Mouse (Mus musculus) mammary gland, adult 2 months (tissue): Measurements from ENCODE around the gene Wnt3a. TPM values are rescaled to one million over a fixed set of nuclear protein-coding genes. Genes with fewer than 3 reads are reported as not detected.

Experiments used
- polyA plus RNA-seq: library from polyadenylated mRNA; depleted of rRNA; stranded (reverse); fragments of >200 nt; gene quantifications from 2 replicates; pipeline ENCODE4 v1.2.3, GENCODE M21; 2012; ENCODE audit warnings: low replicate concordance; rRNA removed

The Wnt3a gene
- polyA plus RNA-seq = not detected in 2 replicates

DNA sequence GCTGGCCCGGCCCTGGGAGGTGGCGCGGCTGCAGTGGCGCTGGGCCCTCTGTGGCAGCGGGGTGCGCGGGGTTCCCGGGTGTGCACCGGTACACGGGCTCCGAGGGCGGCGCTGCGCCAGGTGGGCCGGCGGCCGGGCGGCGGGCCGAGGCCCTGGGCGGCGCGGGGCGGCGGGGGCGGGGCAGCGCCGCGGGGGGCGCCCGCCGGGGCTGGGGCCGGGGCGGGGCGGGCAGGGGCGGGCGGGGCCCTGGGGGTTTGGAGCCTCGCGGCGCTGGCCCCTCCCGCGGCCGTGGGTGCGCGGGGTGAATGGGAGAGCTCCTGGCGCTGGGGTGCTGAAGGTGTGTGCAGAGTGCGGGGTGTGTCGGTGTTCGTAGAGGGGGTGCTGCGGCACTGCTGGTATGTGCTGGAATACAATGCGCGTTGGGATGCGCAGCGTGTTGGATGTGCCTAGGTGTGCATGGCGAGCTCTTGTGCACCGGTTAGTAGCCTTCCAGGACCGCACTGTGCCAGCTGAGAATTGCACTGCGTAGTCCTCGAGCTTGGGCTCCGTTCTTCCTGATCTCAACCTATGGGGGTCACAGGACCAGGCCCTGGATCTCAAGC, at the start of gene Wnt3a:
Gene Wnt3a (minus strand): TSS at position 51 of the 602 bp plus-strand sequence.

DNA sequence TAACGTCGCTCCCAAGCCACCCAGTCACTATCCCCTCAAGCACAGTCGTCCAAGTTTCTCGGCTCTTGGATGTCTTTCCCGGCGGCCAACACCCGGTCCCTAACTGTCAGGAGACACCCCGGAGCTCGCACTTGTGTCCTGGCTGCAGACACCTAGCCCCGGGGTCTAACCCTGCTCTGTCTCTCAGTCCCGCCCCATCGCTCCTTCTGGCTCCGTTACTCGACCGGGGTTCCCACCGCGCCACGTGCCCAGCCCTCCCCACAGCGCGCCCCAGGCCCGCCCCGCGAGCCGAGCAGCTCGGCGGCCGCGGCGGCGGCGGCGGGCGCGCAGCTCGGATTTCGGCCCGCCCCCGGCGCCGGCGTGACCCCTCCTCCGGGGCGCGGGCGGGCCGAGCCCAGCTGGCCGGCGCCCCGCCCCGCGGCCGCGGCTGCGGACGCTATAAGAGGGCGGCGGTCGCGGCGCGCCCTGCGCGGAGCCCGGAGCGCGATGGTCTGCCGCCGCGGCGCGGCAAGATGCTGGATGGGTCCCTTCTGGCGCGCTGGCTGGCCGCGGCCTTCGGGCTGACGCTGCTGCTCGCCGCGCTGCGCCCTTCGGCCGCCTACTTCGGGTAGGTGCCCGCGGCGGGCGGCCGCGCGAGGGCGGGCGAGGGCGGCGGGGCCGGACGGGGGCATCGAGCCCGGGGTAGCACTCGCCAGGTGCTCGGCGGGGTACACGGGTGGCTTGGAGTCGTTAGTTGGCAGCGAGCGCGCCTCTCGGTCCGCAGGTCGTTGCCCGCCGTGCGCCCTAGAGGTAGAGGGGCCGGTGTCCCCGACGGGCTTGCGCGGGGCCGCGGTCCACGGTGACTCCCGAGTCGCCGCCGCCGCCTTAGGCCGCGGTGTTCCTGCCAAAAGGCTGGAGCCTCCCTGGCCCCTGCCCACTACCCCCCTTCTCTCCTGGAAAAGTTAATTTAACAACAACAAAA, 16.2 kb upstream of the Wnt3a start, which contains the start of gene Wnt9a:
Gene Wnt9a (plus strand): TSS at position 468 of the 961 bp plus-strand sequence.

DNA sequence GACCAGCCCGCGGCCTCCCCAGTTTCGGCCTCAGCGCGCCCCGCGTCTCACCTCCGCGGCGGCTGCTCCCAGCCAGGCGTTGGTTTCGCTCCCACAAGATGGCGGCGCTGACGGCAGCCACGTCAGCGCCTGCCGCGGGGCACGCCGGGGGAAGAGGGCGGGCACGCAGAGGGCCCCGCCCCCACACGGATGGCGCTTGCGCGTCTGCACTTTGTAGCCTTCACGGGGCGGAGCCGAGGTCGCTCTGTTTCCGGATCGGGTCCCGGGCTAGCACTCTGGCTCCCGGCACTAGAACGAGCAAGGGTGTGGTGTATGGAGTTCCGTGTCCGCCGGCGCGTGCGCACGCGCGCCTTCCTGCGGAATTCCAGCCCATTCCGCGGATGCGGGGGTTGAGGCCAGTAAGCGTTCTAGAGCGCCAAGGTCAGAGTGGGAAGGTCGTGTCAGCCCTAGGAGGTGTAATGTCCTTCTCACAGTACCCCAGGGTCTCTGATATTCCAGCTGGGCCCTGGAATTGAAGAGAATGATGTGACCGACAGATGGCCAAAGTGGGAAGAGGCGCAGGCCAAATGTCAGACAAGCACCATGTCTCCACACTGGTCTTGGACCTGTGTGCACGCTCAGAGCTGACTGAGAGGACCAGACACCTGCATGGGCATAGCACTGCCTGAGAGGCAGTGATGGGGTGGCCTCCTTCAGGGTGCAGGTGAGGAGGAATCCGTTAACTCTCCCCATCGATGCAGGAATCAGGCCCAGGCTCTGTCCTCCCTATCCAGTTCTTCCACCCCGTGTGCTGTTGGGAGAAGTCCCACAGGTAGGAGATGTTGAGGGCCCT, 62.2 kb downstream of the Wnt3a start, which contains the start of gene Arf1:
Gene Arf1 (minus strand): TSS at position 149 of the 832 bp plus-strand sequence.

GRCm38 (mm10) chr11:59208153-59208831, 82.3 kb downstream of the Wnt3a start, which contains the start of gene 2310033P09Rik:
2310033P09Rik (plus strand) TSS chr11:59208321.

GRCm38 (mm10) chr11:59202081-59202995, 88.2 kb downstream of the Wnt3a start, which contains the start of gene Mrpl55:
Mrpl55 (plus strand) TSS chr11:59202486.

Other genes with a start within 250 kb of the Wnt3a start
- 1.3 and 104 TPM in 2 replicates for gene Obscn, start 154.3 kb downstream of the Wnt3a start, polyA plus RNA-seq
- 5.2 and 6.4 TPM in 2 replicates for gene Iba57, start 127.0 kb downstream of the Wnt3a start, polyA plus RNA-seq
- gene Gjc2, start 107.5 kb downstream of the Wnt3a start, polyA plus RNA-seq = 1.1 and 1.7 TPM in 2 replicates
- gene Guk1, start 98.5 kb downstream of the Wnt3a start, polyA plus RNA-seq = 67.8 and 99.7 TPM in 2 replicates
- gene Mrpl55, start 88.3 kb downstream of the Wnt3a start, polyA plus RNA-seq = 50.8 and 54.3 TPM in 2 replicates
- 16.8 and 18.6 TPM in 2 replicates for gene 2310033P09Rik, start 82.4 kb downstream of the Wnt3a start, polyA plus RNA-seq
- 417 and 451 TPM in 2 replicates for gene Arf1, start 62.5 kb downstream of the Wnt3a start, polyA plus RNA-seq
- 6.2 and 6.4 TPM in 2 replicates for gene Wnt9a, start 16.2 kb upstream of the Wnt3a start, polyA plus RNA-seq
- not detected in 2 replicates for gene Prss38, start 84.9 kb upstream of the Wnt3a start, polyA plus RNA-seq
- 5.9 and 6.2 TPM in 2 replicates for gene Jmjd4, start 159.3 kb upstream of the Wnt3a start, polyA plus RNA-seq
- 31.1 and 54.7 TPM in 2 replicates for gene Snap47, start 160.4 kb upstream of the Wnt3a start, polyA plus RNA-seq
- gene Zfp867, start 181.7 kb upstream of the Wnt3a start, polyA plus RNA-seq = 0.39 and 1.1 TPM in 2 replicates
- 10.5 and 11.7 TPM in 2 replicates for gene Zkscan17, start 236.0 kb upstream of the Wnt3a start, polyA plus RNA-seq